Mouse (Mus musculus) lung, adult 2 months (tissue): ENCODE measurements at regions not wholly inside any gene's neighbourhood (a gene's known extent, or its start where the extent isn't known, plus 50 kb on each side); places are given as distances from the start of the nearest gene placed in this dataset.

ENCODE experiments used
- DNase-seq: peaks from one replicate; pipeline ENCODE4 v3.0.0; 2022
- H3K4me1 ChIP-seq: fragments of 200-500 bp; 2 replicates; pipeline ENCODE4 v1.6.1; 2011; ENCODE audit warnings: low read length; ENCODE audit not compliant: control insufficient read depth, insufficient read depth
- H3K4me3 ChIP-seq: fragments of 200-500 bp; replicated peaks from 2 replicates; pipeline ENCODE3; 2011; ENCODE audit warnings: low read depth, mild to moderate bottlenecking, control low read depth, low read length; ENCODE audit errors: extremely low read depth
- CTCF ChIP-seq: fragments of 200-500 bp; IDR thresholded peaks from 2 replicates; pipeline ENCODE4 v1.5.1; 2011; ENCODE audit warnings: mild to moderate bottlenecking, low read length, control low read depth; ENCODE audit not compliant: insufficient read depth
- POLR2A ChIP-seq: fragments of 200-500 bp; IDR thresholded peaks from 2 replicates; pipeline ENCODE4 v1.6.1; 2011; ENCODE audit warnings: low read depth, mild to moderate bottlenecking, control low read depth, low read length, borderline replicate concordance; ENCODE audit errors: extremely low read depth
- WGBS: fragments of 180-500 bp; shearing (Covaris S2); methylation state at CpG from one replicate; pipeline ENCODE4 v1.1.7; 2018; 5-methylcytosine and 5-hydroxymethylcytosine counted together

DNA sequence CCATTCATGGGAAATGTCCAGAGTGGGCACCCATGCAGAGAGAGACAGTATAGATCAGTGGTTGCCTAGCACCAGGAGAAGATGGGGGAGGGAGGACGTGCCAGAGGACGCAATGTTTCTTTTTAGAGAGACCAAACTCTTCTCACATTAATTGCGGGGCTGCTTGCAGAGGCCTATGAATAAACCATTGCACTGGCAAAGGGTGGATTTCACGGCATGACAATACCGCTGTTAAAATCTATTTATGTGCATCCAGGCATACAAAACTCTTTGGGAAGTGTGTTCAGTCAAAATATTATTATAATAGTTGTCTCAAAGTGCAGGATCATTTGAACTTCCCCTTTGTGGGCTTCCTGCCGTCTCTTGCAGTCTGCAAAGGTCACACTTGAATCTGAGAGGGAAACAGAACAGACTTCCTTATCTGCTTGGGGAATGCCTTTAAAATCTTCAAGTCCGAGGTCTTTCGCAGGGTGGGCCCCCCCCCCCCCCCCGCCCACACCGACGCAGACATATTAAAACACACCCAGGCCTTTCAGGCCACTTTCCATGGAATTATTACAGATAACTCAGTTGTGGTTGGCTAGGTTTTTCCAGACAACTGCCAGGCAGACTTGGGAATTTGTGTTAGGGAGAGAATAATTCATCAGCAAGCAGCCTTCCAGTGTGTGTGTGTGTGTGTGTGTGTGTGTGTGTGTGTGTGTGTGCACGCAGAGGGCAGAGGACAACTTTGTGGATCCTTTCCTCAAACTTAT, 78.3 kb upstream of the Slc45a1 start:
- WGBS = 5% methylated on average over 12 of the region's 12 CpGs
- no peak overlapping the region for H3K4me3 ChIP-seq
- no peak for TF ChIP-seq CTCF
- DNase-seq = no peak
- H3K4me1 ChIP-seq = peaks cover 3% of the 10 kb centered on the region; the same call in 1 of the 2 replicates

DNA sequence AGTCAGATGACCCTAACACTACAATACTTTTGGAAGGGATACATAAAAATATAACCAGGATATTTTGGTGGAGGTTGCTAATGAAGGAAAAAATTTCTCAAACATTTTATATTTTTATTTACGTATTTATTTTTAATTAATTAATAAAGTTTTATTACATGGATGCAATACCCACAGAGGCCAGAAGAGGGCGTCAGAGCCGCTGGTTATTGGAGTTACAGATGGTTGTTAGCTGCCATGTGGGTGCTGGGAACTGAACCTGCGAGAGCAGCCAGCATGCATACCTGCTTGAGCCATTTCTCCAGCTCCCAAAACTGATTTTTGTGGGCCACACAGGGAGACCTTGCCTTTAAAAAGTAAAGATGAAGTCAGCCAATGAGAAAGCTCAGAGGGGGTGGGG, 74.6 kb upstream of the Slc45a1 start:
- TF ChIP-seq POLR2A (no peak), CTCF (no peak)
- Histone ChIP-seq H3K4me1 (peaks cover 3% of the 10 kb centered on the region), H3K4me3 (no peak overlapping the region)
- DNase-seq = no peak
- 62% methylated on average over 4 of the region's 4 CpGs for WGBS

DNA sequence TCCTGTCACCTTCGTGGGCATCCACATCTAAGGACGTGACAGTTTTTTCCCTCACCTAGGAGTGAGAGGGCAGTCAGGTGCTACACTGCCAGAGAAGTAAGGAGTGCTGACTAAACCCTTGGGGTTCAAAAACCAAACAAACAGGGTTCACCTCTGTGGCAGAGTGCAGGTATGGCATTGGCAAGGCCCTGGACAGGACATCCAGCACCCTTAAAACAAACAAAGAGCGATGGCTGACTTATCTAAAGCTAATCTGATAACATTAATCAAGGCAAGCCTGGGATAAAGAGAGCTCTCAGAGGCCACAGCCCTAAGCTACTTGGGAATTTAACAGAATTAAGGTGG, 74.1 kb upstream of the Slc45a1 start:
- Histone ChIP-seq H3K4me1 (peaks cover 3% of the 10 kb centered on the region), H3K4me3 (no peak overlapping the region)
- 64% methylated on average over 3 of the region's 3 CpGs for WGBS
- no peak for TF ChIP-seq POLR2A
- TF ChIP-seq CTCF = no peak
- DNase-seq = no peak

DNA sequence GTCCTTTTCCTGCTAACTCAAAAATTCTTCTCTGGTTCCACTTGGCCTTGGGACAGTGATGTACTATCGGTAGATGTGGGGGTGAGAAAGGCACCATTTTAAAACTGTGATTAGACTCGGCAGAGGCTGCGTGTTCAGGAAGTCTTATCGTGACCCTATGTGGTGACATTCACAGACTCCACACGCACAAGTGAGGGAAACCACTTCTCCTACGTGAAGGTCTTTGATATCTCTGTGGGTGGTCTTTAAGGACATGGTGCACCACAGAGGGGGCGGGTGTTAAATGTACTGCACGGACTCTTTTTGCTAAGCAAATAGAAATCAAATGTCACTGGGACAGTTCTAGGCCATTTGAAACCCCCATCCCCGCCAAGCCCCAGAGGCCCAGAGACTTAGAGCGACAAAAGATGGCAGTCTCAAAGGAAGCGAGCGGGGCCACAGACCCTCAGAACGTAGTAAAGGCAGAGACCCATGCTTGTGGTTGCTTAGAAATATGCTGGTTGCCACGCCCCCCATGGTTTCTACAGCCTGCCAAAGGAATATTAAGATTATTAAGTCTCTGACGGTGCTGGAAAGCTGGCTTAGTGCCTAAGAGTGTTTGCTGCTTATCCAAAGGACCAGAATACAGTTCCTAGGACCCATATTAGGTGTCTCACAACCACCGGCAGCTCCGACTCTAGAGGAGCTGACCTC, 73.6 kb upstream of the Slc45a1 start:
- Histone ChIP-seq H3K4me3 (no peak overlapping the region), H3K4me1 (peaks cover 3% of the 10 kb centered on the region)
- TF ChIP-seq POLR2A = no peak
- no peak for TF ChIP-seq CTCF
- WGBS = 64% methylated on average over 17 of the region's 17 CpGs
- DNase-seq = no peak

DNA sequence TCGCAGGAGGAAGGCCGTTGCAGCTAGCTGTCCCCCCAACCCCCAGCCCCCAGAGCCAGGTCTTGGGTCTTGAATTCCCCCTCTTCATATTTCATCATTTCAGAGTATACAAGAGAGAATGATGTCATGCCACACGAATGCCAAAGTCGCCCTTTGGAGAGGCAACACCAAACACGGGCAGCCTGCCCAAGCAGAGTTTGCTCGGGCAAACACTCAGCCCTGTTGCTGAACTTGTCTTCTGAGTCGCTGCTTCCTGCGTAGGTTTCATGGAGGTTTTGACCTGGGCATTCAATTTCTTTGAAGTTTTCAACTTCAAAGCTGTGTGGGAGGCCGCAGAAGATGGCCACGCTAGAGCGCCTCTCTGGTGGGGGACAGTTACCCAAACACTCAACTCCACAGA, 72.8 kb upstream of the Slc45a1 start:
- 46% methylated on average over 11 of the region's 11 CpGs for WGBS
- TF ChIP-seq CTCF (no peak), POLR2A (peak; percentile 26; the same call in 1 of the 2 replicates)
- peak; percentile 87 for DNase-seq
- no peak overlapping the region for H3K4me3 ChIP-seq
- H3K4me1 ChIP-seq = no peaks in the 10 kb centered on the region; the same call in none of the 2 replicates

DNA sequence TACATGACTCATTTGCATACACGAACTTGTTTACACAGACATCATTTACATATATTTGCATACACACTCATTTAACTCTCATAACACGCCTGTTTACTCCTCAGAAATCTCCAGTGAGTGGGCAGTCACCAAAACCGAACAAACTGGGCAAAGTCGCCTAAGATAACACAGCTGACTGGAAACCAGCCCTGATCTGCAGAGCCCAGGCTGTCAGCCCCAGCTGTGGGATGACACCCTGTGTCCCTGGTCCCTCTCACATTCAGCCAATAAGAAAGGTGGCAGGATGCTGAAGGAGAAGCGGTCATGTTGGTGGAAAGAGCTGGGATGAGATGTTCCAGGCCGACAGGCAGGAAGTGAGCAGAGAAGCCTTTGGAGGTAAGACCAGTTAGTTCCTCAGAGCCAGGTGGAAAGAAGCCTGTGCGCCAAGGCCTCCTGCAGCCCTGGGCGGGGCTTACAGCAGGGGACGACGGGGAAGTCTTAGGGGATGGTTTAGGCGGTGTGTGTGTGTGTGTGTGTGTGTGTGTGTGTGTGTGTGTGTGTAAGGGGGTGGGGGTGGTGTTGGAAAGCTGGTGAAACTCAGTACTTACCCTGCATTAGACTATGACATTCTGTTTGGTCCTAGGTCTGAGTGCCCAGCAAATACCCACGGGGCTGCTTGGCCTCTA, 69.8 kb upstream of the Slc45a1 start:
- 56% methylated on average over 12 of the region's 12 CpGs for WGBS
- Histone ChIP-seq H3K4me1 (no peaks in the 10 kb centered on the region; the same call in none of the 2 replicates), H3K4me3 (no peak overlapping the region)
- TF ChIP-seq CTCF = no peak
- no peak for TF ChIP-seq POLR2A
- DNase-seq = no peak

DNA sequence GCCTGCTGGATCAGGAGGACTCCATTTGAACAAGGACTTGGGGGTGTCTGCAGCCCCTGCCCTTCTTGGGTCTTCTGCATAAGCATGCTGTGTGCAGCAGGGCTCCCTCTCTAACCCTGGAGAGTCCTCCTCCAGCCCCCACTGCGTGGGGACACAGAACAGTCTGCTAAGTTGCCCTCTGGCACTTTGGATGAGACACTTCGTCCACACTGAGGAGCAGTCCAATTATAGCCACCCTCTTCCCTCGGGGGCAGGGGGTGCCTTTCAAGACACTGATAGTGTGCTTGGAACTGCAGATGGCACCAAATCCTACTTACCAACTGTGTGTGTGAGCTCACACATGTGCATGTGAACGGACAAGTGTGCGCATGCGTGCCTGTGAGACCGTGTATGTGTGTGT, 65.9 kb upstream of the Slc45a1 start:
- TF ChIP-seq POLR2A (no peak), CTCF (no peak)
- no peak overlapping the region for H3K4me3 ChIP-seq
- WGBS = 80% methylated on average over 7 of the region's 7 CpGs
- no peak for DNase-seq
- no peaks in the 10 kb centered on the region for H3K4me1 ChIP-seq

DNA sequence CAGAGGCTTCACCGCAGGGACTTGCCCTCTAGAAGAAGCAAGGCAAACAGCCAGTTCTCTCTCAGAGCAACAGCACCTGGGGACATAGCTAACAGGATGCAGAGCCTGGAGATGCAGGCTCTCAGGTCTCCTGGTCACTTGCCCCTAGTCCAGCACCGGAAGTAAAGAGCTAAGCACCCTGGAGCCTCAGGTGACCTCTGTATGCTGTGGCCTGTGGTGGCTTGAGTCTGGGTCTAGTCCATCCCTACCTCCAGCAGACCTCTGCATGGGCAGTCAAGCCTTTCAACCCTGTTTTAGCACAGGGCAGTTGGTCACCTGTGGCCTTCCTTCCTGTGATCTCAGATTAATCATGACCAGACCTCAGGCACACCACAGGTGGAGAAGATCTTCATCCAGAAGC, 63.1 kb upstream of the Slc45a1 start:
- DNase-seq = no peak
- TF ChIP-seq CTCF (no peak), POLR2A (no peak)
- Histone ChIP-seq H3K4me1 (no peaks in the 10 kb centered on the region), H3K4me3 (no peak overlapping the region)
- 67% methylated on average over 2 of the region's 2 CpGs for WGBS

DNA sequence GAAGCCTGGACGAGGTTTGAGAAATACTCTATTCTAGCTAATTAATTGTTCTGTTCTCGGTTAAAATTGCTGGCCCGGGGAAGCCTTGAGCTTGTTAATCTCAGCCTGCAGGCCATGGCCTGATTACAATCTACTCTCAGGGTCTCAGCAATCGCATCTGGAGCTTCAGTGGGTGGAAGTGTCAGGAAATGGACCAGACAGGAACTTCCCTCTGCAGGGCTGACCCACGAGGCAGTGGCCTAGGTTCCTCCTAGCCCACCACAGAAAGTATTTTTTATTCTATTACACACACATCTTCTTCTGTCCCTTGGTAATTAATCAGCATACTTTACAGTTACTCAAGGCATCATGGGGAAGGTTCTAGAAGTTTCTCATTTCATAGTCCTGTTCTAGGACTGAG, 61.3 kb upstream of the Slc45a1 start:
- H3K4me1 ChIP-seq = peaks cover under 1% of the 10 kb centered on the region; the same call in 1 of the 2 replicates
- TF ChIP-seq CTCF (no peak), POLR2A (no peak)
- DNase-seq = no peak
- no peak overlapping the region for H3K4me3 ChIP-seq
- 29% methylated on average over 5 of the region's 5 CpGs for WGBS
